Mouse (Mus musculus) megakaryocyte, adult 5-6 weeks (primary cell): ENCODE results near the gene Ninj2. TPM values are rescaled to one million over a fixed set of nuclear protein-coding genes. Genes with fewer than 3 reads are reported as not detected.

ENCODE experiments used
- ATAC-seq: 2 replicates; pipeline ENCODE4 v1.8.0; 2016; ENCODE audit warnings: mild to moderate bottlenecking, inconsistent platforms; ENCODE audit not compliant: poor library complexity, severe bottlenecking
- total RNA-seq, 2 experiments: library from RNA; stranded (forward) in 1 of 2; stranded (reverse) in 1 of 2; fragments of 153-499, 151-499 nt in 1 of 2; fragments of 221-1000, 200-1000 nt in 1 of 2; gene quantifications; 2 replicates each; pipeline versions ENCODE4 v1.2.3 to v1.2.4; 2015 to 2017

Ninj2 gene
- total RNA-seq, 2 experiments from 2014 or later, result not detected

DNA sequence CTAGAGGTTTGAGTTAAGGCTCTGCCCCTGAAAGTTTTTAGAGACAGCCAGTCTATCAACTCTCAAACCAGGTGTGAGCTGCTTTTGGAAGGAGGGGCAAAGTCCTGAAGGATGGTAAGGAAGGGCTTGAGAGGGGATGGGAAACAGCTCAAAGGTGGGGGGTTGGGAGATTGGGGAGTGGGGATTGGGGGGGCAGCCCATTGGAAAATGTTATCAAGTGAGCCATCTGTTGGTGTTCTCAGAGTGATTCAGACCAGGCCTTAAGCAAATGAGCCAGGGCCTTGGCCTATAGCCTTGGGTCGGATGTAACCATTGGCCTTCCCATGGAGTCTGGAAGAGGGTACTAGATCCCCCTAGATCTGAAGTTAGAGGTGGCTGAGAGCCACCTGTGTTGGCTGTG, 100.6 kb downstream of the Ninj2 start:
- no peak for ATAC-seq

DNA sequence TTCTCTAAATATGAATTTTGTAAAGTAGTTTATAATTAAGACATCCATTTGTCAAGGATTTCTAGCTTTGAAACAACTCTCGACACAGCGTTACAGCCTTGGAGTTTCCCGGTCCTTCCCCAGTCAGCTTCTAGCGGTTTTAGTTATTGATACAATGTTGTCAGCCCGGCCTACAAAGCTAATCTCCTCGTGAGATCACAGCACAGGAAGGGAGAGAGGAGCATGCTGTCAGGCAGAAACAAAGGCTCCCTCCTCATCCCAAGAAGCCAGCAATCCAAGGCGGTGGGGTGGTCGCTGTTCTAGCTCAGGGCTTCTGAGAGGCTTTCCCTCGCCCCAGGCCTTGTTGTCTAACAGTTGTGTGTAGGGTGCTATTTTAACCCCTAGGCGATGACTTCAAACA, 101.2 kb downstream of the Ninj2 start:
- no peak for ATAC-seq

DNA sequence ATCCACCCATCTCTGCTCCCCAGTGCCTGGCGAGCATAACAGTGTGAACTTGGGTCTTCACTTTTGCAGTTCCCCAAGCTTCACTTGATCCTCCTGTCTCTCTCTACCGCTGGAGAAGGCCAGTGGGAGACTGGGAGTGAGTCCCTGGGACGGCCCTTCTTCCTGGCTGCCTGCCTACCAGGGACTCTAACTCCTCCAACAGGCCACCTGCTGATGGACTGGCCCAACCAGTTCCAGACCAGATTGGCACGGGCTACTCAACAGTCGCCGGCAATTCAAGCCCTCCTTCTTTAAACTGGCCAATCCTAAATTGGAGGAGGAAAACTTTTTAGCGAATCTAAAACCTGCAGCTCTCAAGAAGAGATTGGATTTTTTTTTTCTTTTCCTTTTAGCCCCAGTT, 101.8 kb downstream of the Ninj2 start:
- no peak for ATAC-seq

DNA sequence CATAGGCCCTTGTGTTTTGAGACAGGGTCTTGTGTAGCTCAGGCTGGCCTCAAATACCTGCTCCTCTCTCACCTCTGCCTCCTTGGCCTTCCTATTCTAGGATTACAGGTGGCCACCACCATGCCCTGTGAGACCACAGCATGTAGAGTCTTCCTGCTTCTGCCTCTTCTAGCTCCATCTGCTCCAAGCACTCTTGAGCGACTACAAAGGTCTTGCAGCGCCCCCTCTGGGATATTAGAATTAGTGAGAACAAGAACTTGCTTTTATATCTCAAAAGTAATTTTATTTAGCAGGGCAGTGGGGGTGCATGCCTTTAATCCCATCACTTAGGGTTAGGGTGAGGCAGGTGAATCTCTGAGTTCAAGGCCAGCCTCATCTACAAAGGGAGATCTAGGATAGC, 103.7 kb downstream of the Ninj2 start:
- ATAC-seq, result peak; percentile 30

DNA sequence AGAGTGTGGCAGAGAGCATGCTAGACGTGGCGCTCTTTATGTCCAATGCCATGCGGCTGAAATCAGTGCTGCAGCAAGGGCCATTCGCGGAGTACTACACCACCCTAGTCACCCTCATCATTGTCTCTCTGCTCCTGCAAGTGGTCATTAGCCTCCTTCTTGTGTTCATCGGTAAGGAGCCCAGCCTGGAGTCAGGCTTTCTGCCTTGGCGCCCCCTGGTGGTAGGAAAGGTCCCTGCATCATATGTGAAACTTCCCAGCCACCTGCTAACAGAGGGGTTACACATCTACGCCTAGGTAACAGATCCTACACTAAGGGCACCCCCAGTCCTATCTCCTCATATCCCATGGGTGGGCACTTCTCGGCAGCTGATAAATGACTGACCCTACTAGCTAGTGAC, 104.8 kb downstream of the Ninj2 start:
- ATAC-seq, result peak; percentile 71

DNA sequence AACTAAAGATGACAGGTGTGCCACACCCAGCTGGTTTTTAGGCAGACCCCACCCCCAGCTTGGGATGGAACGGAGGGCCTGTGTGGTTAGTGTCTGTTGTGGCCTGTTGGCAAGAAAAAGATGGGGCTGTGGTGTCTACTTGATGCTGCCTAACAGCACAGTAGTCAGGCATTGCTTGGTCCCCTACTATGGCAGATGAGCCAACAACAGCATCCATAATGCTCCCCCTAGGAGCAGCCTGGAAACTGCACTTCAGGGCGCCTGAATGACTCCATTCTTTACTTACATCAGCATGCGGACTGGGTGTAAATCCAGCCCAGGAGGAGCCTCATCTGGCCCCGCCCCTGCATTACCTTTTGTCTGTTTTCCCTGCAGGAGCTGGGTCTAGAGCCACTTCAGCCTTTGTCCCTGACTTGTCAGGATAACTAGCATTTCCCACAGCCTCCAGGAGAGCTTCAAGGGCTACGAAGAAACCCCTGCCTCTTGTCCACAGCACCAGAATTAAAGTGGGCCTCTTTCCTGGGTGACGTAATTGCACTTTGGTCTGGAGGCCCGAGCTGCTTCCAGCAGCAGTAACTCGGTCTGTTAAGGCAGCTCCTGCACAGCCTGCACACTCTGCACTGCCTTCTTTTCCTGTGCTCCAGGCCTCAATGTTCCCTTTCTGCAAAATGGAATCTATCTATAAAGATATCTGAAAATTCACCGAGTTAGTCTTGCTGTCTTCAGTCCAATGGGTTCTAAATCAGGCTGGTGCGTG, 106.7 kb downstream of the Ninj2 start:
- no peak for ATAC-seq

DNA sequence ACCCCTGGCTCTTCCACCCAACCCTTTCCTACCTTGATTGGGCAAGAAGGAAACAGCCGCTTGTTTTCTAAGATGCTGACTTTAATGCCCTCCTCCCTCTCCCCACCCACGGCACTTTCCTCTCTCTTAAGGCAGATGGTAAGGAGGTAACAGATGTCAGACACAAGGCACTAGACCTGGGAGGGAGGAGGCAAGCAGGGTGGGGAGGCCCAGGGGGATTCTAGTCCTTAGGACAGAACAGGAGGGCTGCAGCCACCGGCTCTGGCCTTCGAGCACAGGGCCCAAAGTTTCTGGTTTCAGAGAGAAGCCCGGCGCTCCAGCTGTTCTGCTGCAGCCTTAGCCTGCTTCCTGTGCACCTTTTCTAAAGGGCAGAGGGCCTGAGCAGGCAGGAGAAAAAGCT, 108.8 kb downstream of the Ninj2 start:
- no peak for ATAC-seq

DNA sequence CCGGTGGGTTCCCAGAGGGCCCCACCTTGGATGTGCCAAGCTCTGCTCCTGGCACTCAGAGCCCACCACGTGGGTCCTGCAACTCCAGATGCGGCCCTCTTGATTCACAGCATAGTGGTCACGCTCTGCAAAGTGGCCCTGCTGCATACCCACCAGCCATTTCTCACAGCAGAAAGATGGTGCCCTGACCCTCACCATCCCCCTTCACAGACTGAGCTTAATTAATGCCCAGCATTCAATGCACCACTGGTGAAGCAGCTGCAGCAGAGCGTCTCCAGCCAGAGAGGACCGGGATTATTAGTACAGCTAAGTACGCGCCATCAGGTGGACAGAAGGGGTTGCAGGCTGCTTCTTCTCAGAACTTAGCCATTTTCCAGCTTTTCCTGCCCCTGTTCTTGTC, 109.3 kb downstream of the Ninj2 start:
- no peak for ATAC-seq

DNA sequence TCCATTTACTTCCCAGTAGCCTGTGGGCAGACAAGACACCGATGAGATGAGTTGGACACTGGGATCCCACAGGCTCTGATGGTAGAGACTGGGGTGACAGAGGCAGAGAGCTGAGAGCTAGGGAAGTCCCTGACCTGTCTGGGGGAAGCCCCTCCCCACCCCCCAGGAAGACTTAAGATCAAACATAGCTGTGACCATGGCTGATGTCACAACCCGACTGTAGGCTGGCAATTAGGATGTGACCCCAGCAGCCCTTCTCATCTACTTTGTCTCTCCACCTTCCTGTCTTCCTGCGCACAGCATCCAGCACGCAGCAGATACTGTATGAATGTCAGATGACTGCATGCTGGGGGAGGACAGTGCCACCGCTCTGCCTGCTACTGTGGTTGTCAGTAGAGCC, 113.4 kb downstream of the Ninj2 start:
- no peak for ATAC-seq

DNA sequence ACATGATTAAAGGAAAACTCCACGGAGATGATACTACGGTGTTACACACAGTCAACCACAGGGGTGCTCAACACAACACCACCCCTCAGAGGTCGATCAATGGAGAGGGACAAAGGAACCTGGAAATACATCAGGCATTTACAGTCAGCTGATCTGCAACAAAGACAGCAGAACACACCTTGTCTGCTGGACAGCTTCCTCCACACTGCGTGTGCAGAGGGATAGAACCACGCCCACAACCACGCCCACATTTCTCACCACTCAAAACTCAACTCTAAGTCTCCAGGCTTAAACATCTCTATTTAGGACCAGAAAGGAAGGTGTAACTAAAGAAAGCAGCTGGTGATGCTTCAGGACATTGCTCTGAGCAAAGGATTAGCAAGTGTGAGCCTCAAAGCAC, 118.4 kb downstream of the Ninj2 start:
- ATAC-seq, result no peak

DNA sequence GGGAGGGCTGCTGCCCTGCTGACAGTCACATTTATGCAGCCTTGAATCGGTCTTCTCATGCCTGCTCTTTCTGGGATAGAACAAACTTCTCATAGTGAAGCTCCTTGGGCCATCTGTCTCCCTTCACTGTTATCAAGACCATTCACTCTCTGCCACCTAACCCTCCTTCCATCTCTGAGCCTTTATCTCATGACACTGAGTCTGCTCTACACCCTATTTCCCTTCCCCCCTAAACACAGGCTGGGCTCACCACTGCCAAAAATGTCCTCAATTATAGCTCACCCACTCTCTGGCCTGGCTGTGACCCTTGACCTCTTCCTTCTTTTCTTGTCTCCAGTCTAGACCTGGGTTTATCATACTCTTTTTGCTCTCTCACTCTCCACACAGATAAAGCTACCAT, 123.6 kb downstream of the Ninj2 start:
- ATAC-seq, result 0 out of 2 replicates have a peak, but pooled peaks have one; percentile 33

DNA sequence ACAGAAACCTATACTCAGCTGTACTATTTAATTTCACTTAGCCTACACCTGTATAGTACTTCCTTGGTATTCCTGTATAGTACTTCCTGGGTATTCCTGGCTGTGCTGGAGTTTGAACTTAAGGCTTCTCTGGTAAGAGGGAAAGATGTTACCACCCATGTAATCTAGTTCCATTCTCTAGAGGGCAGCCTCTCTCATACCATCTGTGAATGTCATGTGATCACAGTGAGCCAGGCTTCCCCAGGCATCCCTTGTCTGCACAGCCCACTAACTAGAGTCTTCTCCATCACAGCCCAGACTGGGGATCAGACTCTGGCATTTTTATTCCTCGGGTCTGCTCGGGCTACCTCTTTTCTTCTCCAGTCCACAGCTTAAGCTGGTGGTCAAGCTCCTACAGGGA, 126.1 kb downstream of the Ninj2 start:
- no peak for ATAC-seq

DNA sequence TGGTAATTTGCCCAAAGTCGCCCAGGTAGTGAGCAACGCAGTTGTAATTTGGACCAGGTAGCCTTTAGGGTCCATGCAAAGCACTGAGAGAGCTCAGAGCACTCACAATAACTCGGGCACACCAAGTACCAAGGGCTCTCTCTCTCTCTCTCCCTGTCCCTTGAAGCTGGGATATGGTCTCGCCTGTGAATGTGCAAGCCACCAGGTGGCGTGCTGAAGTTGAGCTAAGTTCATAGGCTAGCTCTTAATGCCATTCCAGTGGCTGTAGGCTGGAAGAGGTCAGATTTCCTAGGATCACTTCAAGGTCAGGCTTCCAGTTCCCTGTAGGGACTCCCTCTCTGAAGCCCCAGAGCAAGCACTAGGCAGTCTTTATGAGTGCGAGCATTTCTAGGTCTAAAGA, 129.5 kb downstream of the Ninj2 start:
- no peak for ATAC-seq

DNA sequence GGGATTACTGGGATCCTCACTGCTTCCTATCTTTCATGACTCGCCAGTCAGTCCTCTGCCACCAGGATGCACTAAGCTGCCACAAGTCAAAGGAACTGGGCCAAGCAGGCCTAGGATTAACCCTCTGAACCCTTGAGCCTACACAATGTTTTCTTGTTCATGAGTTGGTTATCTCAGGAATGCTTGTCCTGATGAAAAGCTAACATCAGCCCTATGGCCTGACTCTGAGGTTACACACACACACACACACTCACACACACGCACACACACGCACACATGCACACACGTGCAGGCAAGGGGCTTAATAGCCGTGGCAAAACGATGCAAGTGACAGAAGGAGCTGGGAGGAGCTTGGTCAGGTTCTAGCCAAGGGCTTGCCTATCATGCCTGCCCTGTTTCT, 132.2 kb downstream of the Ninj2 start:
- ATAC-seq, result no peak

DNA sequence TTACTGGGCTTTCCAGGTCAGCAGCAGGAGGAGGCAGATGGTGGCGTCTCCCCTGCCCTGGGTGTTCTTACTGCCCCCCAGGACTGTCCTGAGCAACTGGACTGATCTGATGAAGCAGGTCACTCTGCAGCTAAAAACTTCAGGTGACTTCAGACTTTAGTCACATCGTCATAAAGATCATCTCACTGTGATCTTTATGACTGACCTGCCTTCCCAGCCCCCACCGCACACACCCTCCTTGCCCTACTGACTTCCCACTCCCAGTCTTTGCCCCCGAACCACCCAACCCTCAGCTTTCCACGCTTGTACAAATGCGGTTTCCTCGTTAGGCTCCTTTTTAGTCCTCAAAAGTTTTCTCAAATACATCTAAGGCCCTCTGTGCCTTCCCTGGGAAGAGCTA, 133.9 kb downstream of the Ninj2 start:
- ATAC-seq, result no peak

DNA sequence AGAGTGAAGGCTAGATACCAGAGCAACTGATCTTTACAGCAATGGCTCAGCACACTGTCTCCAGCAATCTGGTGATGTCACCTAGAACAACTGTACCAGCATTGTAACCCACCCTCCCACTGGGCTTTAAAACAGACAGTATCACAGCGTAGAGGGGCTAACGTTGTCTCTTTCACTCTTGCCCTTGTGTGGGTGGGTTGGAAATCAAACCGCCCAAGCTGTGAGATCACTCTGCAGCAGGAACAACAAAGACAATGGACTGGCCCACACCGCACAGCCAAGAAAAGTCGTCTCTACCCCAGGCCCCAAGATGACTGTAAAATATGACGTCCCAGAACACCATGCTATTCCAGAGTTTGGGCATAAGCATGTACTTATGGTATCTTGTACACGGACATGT, 136.7 kb downstream of the Ninj2 start:
- no peak for ATAC-seq

DNA sequence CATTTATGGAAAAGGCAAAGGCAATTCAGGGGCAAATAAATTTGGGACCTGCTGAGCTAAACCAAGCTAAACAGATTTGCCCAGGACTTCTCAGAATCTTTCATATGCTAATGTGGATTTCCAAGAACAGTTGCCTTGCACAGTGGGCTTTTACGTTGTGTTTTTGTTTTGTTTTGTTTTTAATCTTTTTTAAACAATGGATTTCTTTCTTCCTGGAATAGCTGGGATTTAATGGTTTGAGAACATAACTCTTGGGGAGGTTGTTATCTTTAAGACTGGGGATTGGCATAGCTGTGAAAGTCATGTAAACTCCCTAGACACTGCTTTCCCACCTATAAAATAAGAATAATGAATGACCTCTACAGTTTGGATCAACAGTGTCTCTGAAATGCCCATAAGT, 137.3 kb downstream of the Ninj2 start:
- ATAC-seq, result no peak

DNA sequence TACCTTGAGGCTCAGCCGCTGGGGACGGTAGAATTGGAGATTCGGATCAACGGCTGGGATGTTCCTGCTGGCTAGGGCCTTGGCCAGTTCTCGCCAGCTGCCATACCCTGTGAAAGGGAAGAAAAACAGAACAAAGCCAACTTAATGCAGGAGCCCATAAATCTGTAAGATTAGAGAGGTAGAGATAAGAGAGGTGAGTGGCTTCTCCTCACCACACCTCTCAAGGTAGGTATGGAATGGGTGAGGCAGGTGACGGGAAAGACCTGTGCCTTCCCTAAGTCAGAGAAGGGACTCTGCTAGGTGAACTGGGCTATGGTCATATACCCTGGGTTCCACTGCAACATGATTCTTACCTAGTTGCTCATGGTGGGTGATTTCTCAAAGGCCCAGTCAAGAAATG, 139.7 kb downstream of the Ninj2 start:
- ATAC-seq, result no peak

DNA sequence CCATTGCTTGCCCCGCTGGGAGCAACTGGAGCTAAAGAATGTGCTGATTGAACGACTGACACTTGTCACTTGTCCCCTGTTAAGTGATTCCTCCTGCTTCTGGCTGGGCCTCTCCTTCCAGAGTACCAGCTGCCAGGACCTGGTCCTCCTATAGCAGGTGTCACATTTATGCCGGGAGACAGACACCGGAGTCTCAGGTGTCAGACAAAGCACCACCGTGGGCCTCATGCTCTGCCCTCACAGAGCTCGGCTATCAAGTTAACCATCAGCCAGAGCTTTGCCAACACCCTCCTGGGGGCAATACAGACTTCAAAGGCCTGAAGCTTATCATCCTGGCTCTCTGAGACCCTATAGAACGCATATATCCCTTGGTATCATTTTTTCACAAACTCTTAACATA, 142.7 kb downstream of the Ninj2 start:
- no peak for ATAC-seq

DNA sequence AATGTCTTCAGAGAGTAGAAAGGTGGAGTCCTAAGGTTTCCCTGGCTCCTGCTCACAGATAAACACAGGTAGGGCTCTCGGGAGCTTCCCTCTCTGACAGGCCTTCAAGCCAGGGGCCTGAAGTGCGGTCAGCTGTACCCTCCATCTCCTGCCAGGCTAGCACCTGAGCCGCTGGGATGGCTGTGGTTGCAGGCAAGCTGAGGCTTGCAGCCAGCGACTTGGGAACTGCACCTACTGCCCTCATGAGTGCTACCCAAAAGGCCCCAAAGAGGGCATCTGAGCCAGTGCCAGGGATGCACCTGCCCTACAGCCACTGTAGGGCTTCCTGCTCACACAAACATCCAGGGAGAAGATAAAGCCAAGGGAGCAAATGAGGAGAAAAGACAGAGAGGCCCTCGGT, 147.3 kb downstream of the Ninj2 start:
- ATAC-seq, result no peak

DNA sequence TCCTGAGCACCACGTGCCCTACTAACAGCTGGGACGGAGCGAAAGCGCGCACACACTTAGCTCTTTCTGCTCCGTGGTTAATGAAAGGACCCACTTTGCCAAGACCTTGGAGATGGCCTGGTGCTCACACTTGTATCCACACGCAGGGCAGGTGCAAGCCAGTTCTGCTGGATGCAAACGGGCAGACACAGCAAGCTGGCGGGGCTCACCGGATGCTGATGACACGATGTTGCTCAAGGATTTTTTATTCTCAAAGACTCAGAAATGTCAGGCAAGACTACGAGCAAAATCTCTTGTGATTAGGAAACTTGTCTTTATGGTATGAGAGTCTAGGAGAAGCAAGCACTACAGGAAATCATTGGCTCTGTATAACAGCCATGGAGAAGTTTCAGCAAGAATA, 148.3 kb downstream of the Ninj2 start:
- ATAC-seq, result no peak

DNA sequence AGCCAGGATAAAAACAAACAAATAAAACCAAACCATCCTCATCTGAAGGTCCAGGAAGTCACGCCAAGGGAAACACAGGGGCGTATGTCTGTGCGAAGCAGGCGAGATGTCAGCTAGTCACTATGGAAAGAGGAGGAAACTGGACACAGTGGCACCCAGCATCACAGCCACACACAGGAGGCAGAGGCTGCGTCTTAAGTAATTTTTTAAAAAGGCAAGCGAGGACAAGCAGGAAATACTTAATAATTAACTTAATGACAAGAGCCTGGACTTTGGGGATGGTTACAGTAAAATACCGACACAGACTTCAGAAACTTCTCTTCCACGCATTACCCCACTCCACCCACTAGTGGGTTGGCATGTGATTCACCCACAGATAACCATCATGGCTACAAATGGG, 149.4 kb downstream of the Ninj2 start:
- ATAC-seq, result no peak

DNA sequence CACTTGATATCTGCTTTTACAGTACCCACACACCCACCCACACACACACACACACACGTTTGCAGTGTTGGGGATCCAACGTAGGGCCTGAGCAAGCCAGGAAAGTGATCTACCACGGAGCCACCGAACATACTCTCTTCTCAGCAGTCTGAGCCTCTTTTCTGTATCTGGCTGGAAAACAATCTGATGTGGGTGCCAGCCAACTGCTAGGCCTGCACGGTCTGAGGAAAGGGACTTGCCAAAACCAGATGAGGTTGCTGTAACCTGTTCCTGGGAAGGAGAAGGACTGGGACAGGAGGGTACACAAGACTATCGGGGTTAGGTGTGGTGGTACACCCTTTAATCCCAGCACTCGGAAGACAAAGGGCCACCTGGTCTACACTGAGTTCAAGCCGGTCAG, 150.1 kb downstream of the Ninj2 start:
- no peak for ATAC-seq
